Mouse (Mus musculus) CH12.LX (cell line): ENCODE measurements around the gene Angptl8. TPM values are rescaled to one million over a fixed set of nuclear protein-coding genes. Genes with fewer than 3 reads are reported as not detected.

Source experiments
- DNase-seq: peaks from one replicate; pipeline ENCODE4 v3.0.0-alpha.2; 2013; ENCODE audit errors: extremely low read depth
- H3K27ac ChIP-seq: 2 replicates; pipeline ENCODE4 v1.5.1; 2012; ENCODE audit warnings: low read depth, mild to moderate bottlenecking, control low read depth, moderate library complexity; ENCODE audit not compliant: insufficient read depth
- H3K27me3 ChIP-seq: replicated peaks from 2 replicates; pipeline ENCODE3; 2012; ENCODE audit warnings: inconsistent platforms
- H3K36me3 ChIP-seq, 2 experiments: replicated peaks in 1 of 2; 2 replicates each; pipeline versions ENCODE3 to v1.6.1; 2012; ENCODE audit warnings: inconsistent platforms in 1 of 2, low read length in 1 of 2, mild to moderate bottlenecking in 1 of 2, mixed read lengths in 1 of 2, moderate library complexity in 1 of 2; ENCODE audit not compliant: control insufficient read depth in 1 of 2, insufficient read depth in 1 of 2
- H3K4me1 ChIP-seq, 2 experiments: 2 replicates each; pipeline ENCODE4 v1.6.1; 2012; ENCODE audit warnings: inconsistent platforms in 1 of 2, moderate library complexity in 1 of 2; ENCODE audit not compliant: insufficient read depth in 2 of 2, control insufficient read depth in 1 of 2
- H3K4me2 ChIP-seq: 2 replicates; pipeline ENCODE4 v1.6.1; 2012; ENCODE audit warnings: low read depth, mild to moderate bottlenecking, control low read depth; ENCODE audit not compliant: poor library complexity, insufficient read depth, severe bottlenecking
- H3K4me3 ChIP-seq, 3 experiments: fragments of 150-350 bp in 1 of 3; sonication (generic) in 1 of 3; replicated peaks in 1 of 3; 2 replicates each; pipeline versions ENCODE3 to v1.5.1; 2011 to 2012; ENCODE audit warnings: low read depth in 2 of 3, low read length in 2 of 3, mild to moderate bottlenecking in 2 of 3, moderate library complexity in 2 of 3, control low read depth in 1 of 3, improper control_type of control experiment in 1 of 3, inconsistent platforms in 1 of 3, mixed read lengths in 1 of 3; ENCODE audit not compliant: poor library complexity in 1 of 3
- H3K79me2 ChIP-seq: replicated peaks from 2 replicates; pipeline ENCODE4 v1.6.1; 2012; ENCODE audit warnings: mild to moderate bottlenecking, moderate library complexity; ENCODE audit not compliant: control insufficient read depth, poor library complexity, insufficient read depth, severe bottlenecking; ENCODE audit errors: extremely low read depth
- H3K9ac ChIP-seq: 2 replicates; pipeline ENCODE4 v1.6.1; 2012; ENCODE audit warnings: low read depth, mild to moderate bottlenecking, control low read depth, moderate library complexity; ENCODE audit not compliant: insufficient read depth
- H3K9me3 ChIP-seq: replicated peaks from 2 replicates; pipeline ENCODE3; 2012; ENCODE audit warnings: low read length, inconsistent platforms, mixed read lengths
- CHD1 ChIP-seq: IDR thresholded peaks from 2 replicates; pipeline ENCODE4 v1.6.1; 2012; ENCODE audit warnings: low read depth, low read length, improper control_type of control experiment, inconsistent platforms
- ELF1 ChIP-seq: IDR thresholded peaks from 2 replicates; pipeline ENCODE4 v1.6.1; 2014; ENCODE audit warnings: low read depth, mild to moderate bottlenecking, inconsistent platforms, low read length, improper control_type of control experiment
- EP300 ChIP-seq: IDR thresholded peaks from 2 replicates; pipeline ENCODE4 v1.6.1; 2011; ENCODE audit warnings: low read length, improper control_type of control experiment
- HCFC1 ChIP-seq: IDR thresholded peaks from 2 replicates; pipeline ENCODE4 v1.6.1; 2012; ENCODE audit warnings: low read depth, mild to moderate bottlenecking, inconsistent platforms, low read length, improper control_type of control experiment
- JUND ChIP-seq: conservative IDR thresholded peaks from 2 replicates; pipeline ENCODE4 v1.6.1; 2011; ENCODE audit warnings: low read depth, low read length, improper control_type of control experiment
- MXI1 ChIP-seq: IDR thresholded peaks from 2 replicates; pipeline ENCODE4 v1.6.1; 2011; ENCODE audit warnings: mild to moderate bottlenecking, low read depth, low read length, improper control_type of control experiment
- MYC ChIP-seq: IDR thresholded peaks from 2 replicates; pipeline ENCODE4 v1.6.1; 2011; ENCODE audit warnings: low read depth, mild to moderate bottlenecking, improper control_type of control experiment, low read length
- NELFE ChIP-seq: IDR thresholded peaks from 2 replicates; pipeline ENCODE4 v1.6.1; 2011; ENCODE audit warnings: low read depth, low read length, improper control_type of control experiment
- NRF1 ChIP-seq: IDR thresholded peaks from 2 replicates; pipeline ENCODE4 v1.6.1; 2014; ENCODE audit warnings: low read depth, mild to moderate bottlenecking, inconsistent platforms, low read length, improper control_type of control experiment, moderate library complexity
- POLR2A ChIP-seq: IDR thresholded peaks from 2 replicates; pipeline ENCODE4 v1.6.1; 2011; ENCODE audit warnings: low read depth, mild to moderate bottlenecking, improper control_type of control experiment, low read length
- RAD21 ChIP-seq: IDR thresholded peaks from 2 replicates; pipeline ENCODE4 v1.6.1; 2011; ENCODE audit warnings: low read depth, mild to moderate bottlenecking, low read length, improper control_type of control experiment, moderate library complexity
- SIN3A ChIP-seq: IDR thresholded peaks from 2 replicates; pipeline ENCODE4 v1.6.1; 2012; ENCODE audit warnings: low read length, improper control_type of control experiment, inconsistent platforms
- SMC3 ChIP-seq: IDR thresholded peaks from 2 replicates; pipeline ENCODE4 v1.6.1; 2011; ENCODE audit warnings: low read depth, low read length, improper control_type of control experiment
- TCF12 ChIP-seq: IDR thresholded peaks from 2 replicates; pipeline ENCODE4 v1.6.1; 2014; ENCODE audit warnings: low read depth, mild to moderate bottlenecking, inconsistent platforms, low read length, improper control_type of control experiment
- ZMIZ1 ChIP-seq: IDR thresholded peaks from 2 replicates; pipeline ENCODE4 v1.6.1; 2012; ENCODE audit warnings: low read depth, mild to moderate bottlenecking, inconsistent platforms, low read length, improper control_type of control experiment
- dilution Hi-C: fragments of 300-500 bp; cut with MboI; formaldehyde crosslinking; loops from 2 replicates; pipeline ENCODE4 v1.14.3; 2020; ENCODE audit warnings: low sequenced_read_pairs; ENCODE audit not compliant: extremely low pct_unique_long_range_greater_than_20kb, extremely low pct_ligation_motif_present
- in situ Hi-C: fragments of 300-500 bp; cut with MboI; formaldehyde crosslinking; loops from 3 replicates; pipeline ENCODE4 v1.14.3; 2019; ENCODE audit warnings: low sequenced_read_pairs, low pct_ligation_motif_present, low pct_unique_long_range_greater_than_20kb, mixed read lengths
- polyA plus RNA-seq: library from polyadenylated mRNA; unstranded; fragments of >175 nt; gene quantifications from 2 replicates; pipeline ENCODE4 v1.2.1, GENCODE M21; 2012; ENCODE audit warnings: low read depth; ENCODE audit not compliant: insufficient read length
- total RNA-seq, 2 experiments: library from RNA; depleted of rRNA; stranded (reverse); fragments of 300-350 nt in 1 of 2; fragments of >200 nt in 1 of 2; gene quantifications; 2 replicates each; pipeline ENCODE4 v1.2.3; 2012 to 2014

Angptl8 gene
- total and polyA plus RNA-seq, 3 experiments, result not detected

DNA sequence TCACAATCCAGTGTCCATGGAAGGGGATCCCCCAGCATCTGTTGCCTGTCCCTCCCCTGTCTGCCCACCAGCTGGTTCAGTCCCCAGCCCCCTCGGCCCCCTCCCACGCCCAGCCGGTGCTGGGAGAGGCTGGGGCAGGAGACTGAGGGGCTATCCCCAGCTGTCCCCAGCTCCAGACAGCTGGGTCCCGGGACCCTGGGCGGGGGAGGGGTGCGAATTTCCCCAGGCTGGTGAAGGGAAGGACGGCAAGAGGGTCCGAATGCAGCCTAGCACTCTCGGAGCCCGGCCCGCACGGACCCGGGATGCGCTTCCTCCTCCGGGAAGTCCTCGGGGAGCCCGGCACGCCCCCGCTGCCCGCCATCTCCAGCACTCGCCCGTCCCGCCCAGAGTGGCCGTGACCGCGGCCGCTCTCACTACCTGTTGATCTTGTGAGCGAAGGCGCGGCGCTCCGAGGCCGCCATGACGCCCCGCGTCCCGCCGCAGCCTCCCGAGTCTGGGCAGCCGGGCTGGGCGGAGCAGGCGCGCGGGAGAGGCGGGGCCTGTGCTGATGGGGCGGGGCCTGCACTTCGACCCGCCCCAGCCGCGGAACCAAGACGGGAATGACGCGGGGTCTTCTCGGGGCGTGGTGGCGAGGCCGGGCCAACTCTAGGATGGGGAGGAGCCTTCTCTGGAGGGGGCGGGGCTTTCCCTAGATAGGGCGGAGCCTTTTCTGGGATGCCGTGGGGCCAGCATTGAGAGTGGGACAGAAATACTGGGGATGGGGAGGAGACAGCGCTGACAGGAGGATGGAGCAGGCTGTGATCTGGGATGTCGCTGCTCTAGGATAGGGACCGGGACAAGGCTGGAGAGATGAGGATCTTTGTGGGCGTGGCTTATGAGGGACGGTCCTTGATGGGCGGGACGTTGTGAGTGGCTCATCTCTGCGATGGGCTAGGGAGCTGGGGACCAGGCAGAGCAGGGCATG, 17.1 kb downstream of the Angptl8 start, which contains the start of gene Dock6:
Gene Dock6, minus strand, starts transcription at position 508 of the 964 bp plus-strand sequence.
- dilution Hi-C loops, result no loop called here
- H3K9me3 ChIP-seq, result no peaks in the 10 kb centered on the region

DNA sequence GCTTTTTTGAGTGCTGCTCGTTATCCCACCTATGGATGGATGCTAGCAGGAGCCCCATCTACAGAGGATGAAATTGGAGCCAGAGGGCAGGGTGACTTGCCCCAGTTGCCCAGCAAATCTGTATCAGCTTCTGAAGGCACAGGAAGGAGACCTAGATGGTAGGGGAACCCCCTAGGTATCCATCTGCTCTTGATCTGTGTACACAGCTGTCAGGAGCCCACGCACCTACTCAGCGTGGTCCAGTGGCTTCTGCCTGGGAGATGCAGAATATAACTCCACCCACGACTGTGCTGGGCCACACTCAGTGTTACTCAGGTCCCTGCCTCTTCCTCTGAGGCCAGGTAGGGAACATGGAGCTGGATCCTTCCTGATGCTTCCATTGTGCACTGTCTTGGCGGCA, 18.7 kb downstream of the Angptl8 start:
- dilution Hi-C loops, result no loop called here
- DNase-seq, result peak; percentile 21
- in situ Hi-C loops, result no loop called here
- no peak overlapping the region for H3K9ac ChIP-seq
- TF ChIP-seq JUND, result no peak
- no peak for TF ChIP-seq CHD1
- TF ChIP-seq HCFC1, result no peak
- no peak for TF ChIP-seq MXI1
- peak; percentile 35; the same call in 1 of the 2 replicates for TF ChIP-seq EP300
- peaks cover 11 to 24% of the 10 kb centered on the region in 2 experiments for H3K4me1 ChIP-seq
- no peaks in the 10 kb centered on the region for H3K36me3 ChIP-seq
- no peak overlapping the region for H3K4me3 ChIP-seq
- H3K9me3 ChIP-seq, result no peaks in the 10 kb centered on the region
- peaks cover 22% of the 10 kb centered on the region for H3K27me3 ChIP-seq
- no peak overlapping the region for H3K4me2 ChIP-seq
- H3K79me2 ChIP-seq, result no peaks in the 10 kb centered on the region
- H3K27ac ChIP-seq, result no peak overlapping the region

More for the DNA sequence above, 17.1 kb downstream of the Angptl8 start, which contains the start of gene Dock6:
- in situ Hi-C loops, result no loop called here
- peak within 1 kb of the TSS; percentile 56 to 74 (median 68) for H3K4me3 ChIP-seq
- H3K27ac ChIP-seq, result no peak within 1 kb of the TSS
- H3K36me3 ChIP-seq, result no peaks in the 10 kb centered on the region
- peaks cover 11 to 28% of the 10 kb centered on the region in 2 experiments for H3K4me1 ChIP-seq
- no peaks in the 10 kb centered on the region for H3K79me2 ChIP-seq
- peak within 1 kb of the TSS; percentile 68 for H3K4me2 ChIP-seq
- H3K9ac ChIP-seq, result peak within 1 kb of the TSS; percentile 56
- peak; percentile 30; the same call in 1 of the 2 replicates for TF ChIP-seq ZMIZ1
- TF ChIP-seq RAD21, result no peak
- TF ChIP-seq TCF12, result 0 out of 2 replicates have a peak, but pooled peaks have one; percentile 20
- TF ChIP-seq NELFE, result peak; percentile 48; the same call in 1 of the 2 replicates
- no peak for TF ChIP-seq HCFC1
- peak; percentile 73 for TF ChIP-seq NRF1
- no peak for TF ChIP-seq MYC
- no peak for TF ChIP-seq SIN3A
- TF ChIP-seq SMC3, result no peak
- no peak; the same call in 1 of the 2 replicates for TF ChIP-seq ELF1
- TF ChIP-seq POLR2A, result peak; percentile 68
- DNase-seq, result peak; percentile 80
- H3K27me3 ChIP-seq, result peaks cover 19% of the 10 kb centered on the region
